Mouse (Mus musculus) bone marrow macrophage, adult 2 months (primary cell): ENCODE measurements around the gene Ccdc28a.

Experiments
- CTCF ChIP-seq: IDR thresholded peaks from 2 replicates; pipeline ENCODE4 v1.5.1; 2012; ENCODE audit warnings: low read depth, mild to moderate bottlenecking, low read length, moderate library complexity
- POLR2A ChIP-seq: IDR thresholded peaks from 2 replicates; pipeline ENCODE4 v1.6.1; 2012; ENCODE audit warnings: mild to moderate bottlenecking, low read depth, low read length, borderline replicate concordance

DNA sequence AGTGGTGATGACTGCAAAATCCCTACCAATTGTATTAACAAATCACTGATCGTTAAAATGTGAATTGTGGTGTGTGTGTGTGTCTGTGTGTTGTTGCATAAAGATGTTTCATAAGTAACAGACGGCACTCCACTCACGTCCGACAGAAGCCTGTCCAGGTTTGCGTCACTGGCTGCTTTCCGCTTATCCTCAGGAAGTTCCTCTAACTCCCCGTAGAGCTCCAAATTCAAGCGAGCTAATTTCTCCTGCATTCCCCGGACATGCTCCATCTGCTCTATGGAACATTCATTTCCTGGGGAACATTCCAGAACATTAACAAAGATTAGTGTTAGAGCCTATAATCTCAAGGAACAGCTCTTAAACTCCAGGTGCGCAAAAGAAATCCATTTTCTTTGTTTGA is 15.4 kb downstream of the Ccdc28a start:
- TF ChIP-seq POLR2A (no peak), CTCF (no peak)
